Comparison of ENCODE assay signal across 15 mouse cellular contexts in the genomic region with DNA sequence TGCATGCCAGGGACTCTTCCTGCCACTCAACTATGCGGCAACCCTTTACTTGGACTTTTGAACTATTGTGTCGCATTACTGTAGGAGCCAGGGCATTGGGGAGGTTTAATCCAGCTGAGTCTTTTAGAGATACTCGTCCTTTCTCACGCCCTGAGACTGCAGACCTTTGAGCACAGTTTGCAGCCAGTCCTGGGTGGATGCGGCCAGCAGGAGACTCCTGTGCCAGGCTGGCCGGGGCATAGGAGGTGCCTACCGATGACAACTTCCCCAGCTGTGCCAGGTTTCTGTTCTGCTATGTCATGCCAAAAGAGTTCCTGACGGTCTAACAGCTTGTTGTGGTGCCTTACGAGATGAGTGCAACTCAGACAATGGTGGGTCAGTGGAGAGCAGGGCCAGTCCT. TPM values are rescaled to one million over a fixed set of nuclear protein-coding genes. Genes with fewer than 3 reads are reported as not detected.
A peak's percentile ranks its signal among the peaks of the same experiment; 100 is the strongest.
DNase-seq lines count a peak whose midpoint lies in the region; ATAC-seq lines count a peak whose summit lies in the region.
"Had no signal": no experiment of that assay in that cellular context is flagged by ENCODE, and none has a peak within 500 bp of the region (broad histone marks: within the 10 kb centered on the region; RNA-seq: fewer than 3 reads in every experiment).

No protein-coding gene starts in this region.

- H3K4me1 ChIP-seq in neural tube, embryonic 15.5 days: no peaks in the 10 kb centered on the region
- H3K4me1 ChIP-seq: forebrain, embryonic 13.5 days; hindbrain, embryonic 10.5 days; limb, embryonic 12.5 days; liver, embryonic 15.5 days had no signal

- no peaks in the 10 kb centered on the region for H3K9me3 ChIP-seq in neural tube, embryonic 15.5 days (replicated peaks)
- H3K9me3 ChIP-seq: forebrain, embryonic 13.5 days; hindbrain, embryonic 10.5 days; limb, embryonic 12.5 days; liver, embryonic 15.5 days had no signal

- WGBS in neural tube, embryonic 15.5 days: 87% methylated on average over 9 of the region's 9 CpGs

- DNase-seq in heart, adult 9 months (ENCODE audit: low spot score in 2 of 2): peak; percentile 23 to 26
- DNase-seq in heart, postnatal 25 days (ENCODE audit: low spot score): no peak
- peak; percentile 19 for DNase-seq in A20 (ENCODE audit: low read depth, low spot score)
- DNase-seq in kidney, postnatal 25 days: peak; percentile 55 to 86
- no peak for DNase-seq in left cerebral cortex, adult 9 months (ENCODE audit: low spot score in 2 of 2)
- DNase-seq: cerebellum, postnatal 14 days; layer of hippocampus, adult 9-11 months; lung, postnatal 10 days; thymus, postnatal 14 days had no signal

- H3K4me2 ChIP-seq in neural tube, embryonic 15.5 days: no peak overlapping the region
- H3K4me2 ChIP-seq: forebrain, embryonic 13.5 days; limb, embryonic 12.5 days; liver, embryonic 15.5 days had no signal

- no peaks in the 10 kb centered on the region for H3K27me3 ChIP-seq in neural tube, embryonic 15.5 days (replicated peaks)
- H3K27me3 ChIP-seq: forebrain, embryonic 13.5 days; limb, embryonic 12.5 days; liver, embryonic 15.5 days had no signal

- no peak overlapping the region for H3K9ac ChIP-seq in neural tube, embryonic 15.5 days (replicated peaks)
- H3K9ac ChIP-seq: forebrain, embryonic 13.5 days; limb, embryonic 12.5 days; liver, embryonic 15.5 days had no signal

- intact Hi-C loops in heart, postnatal 25 days (cut with DNase I): no loop called here

- 0 out of 2 replicates have a peak, but pooled peaks have one; percentile 25 for ATAC-seq in common myeloid progenitor, adult 5-6 weeks (replicated peaks; ENCODE audit: low read depth, poor library complexity, severe bottlenecking)
- ATAC-seq in neural tube, embryonic 15.5 days (ENCODE audit: low FRiP score): no peak
- ATAC-seq: forebrain, embryonic 13.5 days had no signal

- no peak overlapping the region for H3K4me3 ChIP-seq in neural tube, embryonic 15.5 days (replicated peaks)
- H3K4me3 ChIP-seq: forebrain, embryonic 13.5 days; hindbrain, embryonic 10.5 days; limb, embryonic 12.5 days; liver, embryonic 15.5 days had no signal

- H3K36me3 ChIP-seq in neural tube, embryonic 15.5 days: no peaks in the 10 kb centered on the region
- H3K36me3 ChIP-seq: hindbrain, embryonic 10.5 days; limb, embryonic 12.5 days; liver, embryonic 15.5 days had no signal

- no peak overlapping the region for H3K27ac ChIP-seq in neural tube, embryonic 15.5 days (replicated peaks)
- H3K27ac ChIP-seq: forebrain, embryonic 13.5 days; hindbrain, embryonic 10.5 days; limb, embryonic 12.5 days; liver, embryonic 15.5 days had no signal

RNA-seq across cellular contexts. Expression of a gene that starts 34.8 kb away (rescaled TPM):
- 10 to 100 TPM; 12.0 to 12.6 TPM for total RNA-seq in heart, postnatal 25 days (2021)
- 10.1 and 15.0 TPM in 2 replicates for total RNA-seq in common myeloid progenitor, adult 5-6 weeks (2017)
- 6.2 and 6.5 TPM in 2 replicates for polyA plus RNA-seq in neural tube, embryonic 15.5 days (2015; fragmentation: Nextera tagmentation; extraction: Ambion mirVana)

RNA-seq across cellular contexts. Expression of a gene that starts 35.7 kb away (rescaled TPM):
- 10 to 100 TPM; 33.5 to 38.2 TPM for total RNA-seq in heart, postnatal 25 days (2021)
- 209 and 238 TPM in 2 replicates for total RNA-seq in common myeloid progenitor, adult 5-6 weeks (2017)
- 74.6 and 92.6 TPM in 2 replicates for polyA plus RNA-seq in neural tube, embryonic 15.5 days (2015; fragmentation: Nextera tagmentation; extraction: Ambion mirVana)

RNA-seq across cellular contexts. Expression of a gene that starts 42.0 kb away (rescaled TPM):
- total RNA-seq in heart, postnatal 25 days (2021): 1 to 10 TPM; 1.4 TPM
- 2.4 and 5.2 TPM in 2 replicates for total RNA-seq in common myeloid progenitor, adult 5-6 weeks (2017)
- 26.4 and 27.5 TPM in 2 replicates for polyA plus RNA-seq in neural tube, embryonic 15.5 days (2015; fragmentation: Nextera tagmentation; extraction: Ambion mirVana)

Comparison
In these comparisons a context has a peak if more than half of its experiments do, and no peak if none do; other contexts are left out.
1. DNase-seq: peak in heart, adult 9 months (2 of 2), A20 (single experiment) and kidney, postnatal 25 days (2 of 2); none in heart, postnatal 25 days (single experiment) and left cerebral cortex, adult 9 months (0 of 2).